Mouse (Mus musculus) olfactory bulb, adult 2 months (tissue): ENCODE measurements around the gene Sgk2.

Experiments
- CTCF ChIP-seq: fragments of 200-500 bp; IDR thresholded peaks from 2 replicates; pipeline ENCODE4 v1.5.1; 2012; ENCODE audit warnings: low read depth, mild to moderate bottlenecking, low read length, moderate library complexity; ENCODE audit not compliant: insufficient read depth
- POLR2A ChIP-seq: fragments of 200-500 bp; IDR thresholded peaks from 2 replicates; pipeline ENCODE4 v1.6.1; 2012; ENCODE audit warnings: mild to moderate bottlenecking, low read depth, low read length, moderate library complexity; ENCODE audit not compliant: insufficient read depth

- TF ChIP-seq CTCF: no peak
- TF ChIP-seq POLR2A: no peak
These were observed 13.9 kb downstream of the Sgk2 start for GRCm38 (mm10) chr2:163001071-163001470.
